Mouse (Mus musculus) heart, adult 18-20 months (tissue): ENCODE results near the gene Kcng3. TPM values are rescaled to one million over a fixed set of nuclear protein-coding genes. Genes with fewer than 3 reads are reported as not detected.

Source experiments
- DNase-seq, 2 experiments: peaks; one replicate each; pipeline ENCODE4 v3.0.0; 2021 to 2022; ENCODE audit warnings: mixed read lengths in 1 of 2
- long read RNA-seq, 2 experiments: library from polyadenylated mRNA; stranded (forward); transcript quantifications; one replicate each; pipeline ENCODE4 v2.0.0; 2021
- total RNA-seq, 2 experiments: library from RNA; stranded (reverse); gene quantifications; 2 replicates each; pipeline ENCODE4 v1.2.3; 2021

Gene Kcng3
- total RNA-seq, result under 1 TPM in 1 of 2 experiments, not detected in 1; 0.08 TPM
- long read RNA-seq, experiment 1, result 0 reads
- long read RNA-seq, experiment 2, partial matches to known transcripts, result 0 of 1 reads
- long read RNA-seq, experiment 2, other reads (novel, unspliced or antisense), result 0 of 1 reads

- peak in 1 of 2 experiments; percentile 9 for DNase-seq
These were observed at the start of gene Kcng3 for GRCm38 (mm10) chr17:83631783-83632652. Gene Kcng3, minus strand, starts transcription at chr17:83631895.

- no peak for DNase-seq
These were observed 45.7 kb upstream of the Kcng3 start for GRCm38 (mm10) chr17:83677370-83677769.

- DNase-seq, result no peak
These were observed 41.0 kb upstream of the Kcng3 start for GRCm38 (mm10) chr17:83672685-83673084.

GRCm38 (mm10) chr17:83667934-83668690, 36.4 kb upstream of the Kcng3 start:
- no peak for DNase-seq

GRCm38 (mm10) chr17:83666597-83667287, 35.0 kb upstream of the Kcng3 start:
- no peak for DNase-seq

GRCm38 (mm10) chr17:83664761-83665160, 33.1 kb upstream of the Kcng3 start:
- no peak for DNase-seq

- no peak for DNase-seq
These were observed 27.2 kb upstream of the Kcng3 start for GRCm38 (mm10) chr17:83658943-83659342.

- no peak for DNase-seq
These were observed 25.7 kb upstream of the Kcng3 start for GRCm38 (mm10) chr17:83657375-83657774.

GRCm38 (mm10) chr17:83655732-83656131, 24.0 kb upstream of the Kcng3 start:
- DNase-seq, result no peak

GRCm38 (mm10) chr17:83654651-83655136, 23.0 kb upstream of the Kcng3 start:
- no peak for DNase-seq

- no peak for DNase-seq
These were observed 21.9 kb upstream of the Kcng3 start for GRCm38 (mm10) chr17:83653635-83654034.

- DNase-seq, result no peak
These were observed 19.4 kb upstream of the Kcng3 start for GRCm38 (mm10) chr17:83650932-83651682.

- no peak for DNase-seq
These were observed 18.3 kb upstream of the Kcng3 start for GRCm38 (mm10) chr17:83649986-83650385.

GRCm38 (mm10) chr17:83647413-83647812, 15.7 kb upstream of the Kcng3 start:
- no peak for DNase-seq

- no peak for DNase-seq
These were observed 14.9 kb upstream of the Kcng3 start for GRCm38 (mm10) chr17:83646425-83647163.

- peak; percentile 40 to 61 for DNase-seq
These were observed 13.6 kb upstream of the Kcng3 start for GRCm38 (mm10) chr17:83645226-83645808.

GRCm38 (mm10) chr17:83637393-83637792, 5.7 kb upstream of the Kcng3 start:
- DNase-seq, result peak in 1 of 2 experiments; percentile 57

GRCm38 (mm10) chr17:83636443-83636842, 4.7 kb upstream of the Kcng3 start:
- no peak for DNase-seq

GRCm38 (mm10) chr17:83632653-83633570, 1.2 kb upstream of the Kcng3 start:
- peak; percentile 52 to 79 for DNase-seq
